Mouse (Mus musculus) stomach, embryonic 14.5 days (tissue): ENCODE results near the gene Cby3. TPM values are rescaled to one million over a fixed set of nuclear protein-coding genes. Genes with fewer than 3 reads are reported as not detected.
A peak's percentile ranks its signal among the peaks of the same experiment; 100 is the strongest.
"Not testable (repeated sequence)": the region's sequence is repeated elsewhere in the genome, so short reads cannot be mapped to it uniquely, and the experiment has no call there.

ENCODE experiments used
- ATAC-seq: fragments of 200-750 bp; cut with Nextera tagmentation; 2 replicates; pipeline ENCODE4 v1.8.0; 2017; ENCODE audit warnings: low read depth, moderate TSS enrichment; ENCODE audit not compliant: insufficient number of reproducible peaks, insufficient read depth, low FRiP score
- H3K27ac ChIP-seq: fragments of 300-500 bp; sonication (generic); 2 replicates; pipeline ENCODE4 v1.5.1; 2014; ENCODE audit warnings: mild to moderate bottlenecking, low read length, moderate library complexity, mixed read lengths
- H3K27me3 ChIP-seq: fragments of 300-500 bp; sonication (generic); 2 replicates; pipeline ENCODE4 v1.6.1; 2014; ENCODE audit warnings: low read length, control low read depth, mixed read lengths; ENCODE audit not compliant: control insufficient read depth, insufficient read depth
- H3K36me3 ChIP-seq: fragments of 300-500 bp; sonication (generic); 2 replicates; pipeline ENCODE4 v1.6.1; 2014; ENCODE audit warnings: mild to moderate bottlenecking, control low read depth, low read length, moderate library complexity, mixed read lengths; ENCODE audit not compliant: control insufficient read depth, insufficient read depth
- H3K4me1 ChIP-seq: fragments of 300-500 bp; sonication (generic); 2 replicates; pipeline ENCODE4 v1.6.1; 2014; ENCODE audit warnings: low read length, control low read depth, mixed read lengths; ENCODE audit not compliant: control insufficient read depth, insufficient read depth
- H3K4me2 ChIP-seq: fragments of 300-500 bp; sonication (generic); replicated peaks from 2 replicates; pipeline ENCODE4 v1.6.1; 2014; ENCODE audit warnings: low read depth, low read length, control low read depth
- H3K4me3 ChIP-seq: fragments of 300-500 bp; sonication (generic); 2 replicates; pipeline ENCODE4 v1.5.1; 2014; ENCODE audit warnings: low read depth, low read length, control low read depth
- H3K9ac ChIP-seq: fragments of 300-500 bp; sonication (generic); replicated peaks from 2 replicates; pipeline ENCODE4 v1.6.1; 2014; ENCODE audit warnings: low read depth, mild to moderate bottlenecking, control low read depth, low read length, moderate library complexity, mixed read lengths
- H3K9me3 ChIP-seq: fragments of 300-500 bp; sonication (generic); 2 replicates; pipeline ENCODE4 v1.6.1; 2016; ENCODE audit warnings: low read depth, low read length, control low read depth; ENCODE audit not compliant: control insufficient read depth
- WGBS: fragments of 180-500 bp; shearing (Covaris S2); extraction: QIAGEN DNeasy Blood & Tissue Kit; methylation state at CpG from one replicate; pipeline ENCODE4 v1.1.7; 2014; 5-methylcytosine and 5-hydroxymethylcytosine counted together
- polyA plus RNA-seq: library from polyadenylated mRNA; unstranded; fragments of >200 nt; fragmentation: Nextera tagmentation; extraction: Ambion mirVana; gene quantifications from 2 replicates; pipeline ENCODE4 v1.2.1, GENCODE M21; 2014

Cby3 gene
- polyA plus RNA-seq, 1 experiment from 2014 or later: 0.51 TPM

GRCm38 (mm10) chr11:50352177-50352576, 2.1 kb upstream of the Cby3 start:
- Histone ChIP-seq H3K27ac (no peak overlapping the region), H3K4me1 (no peaks in the 10 kb centered on the region), H3K4me3 (no peak overlapping the region), H3K9ac (no peak overlapping the region), H3K4me2 (no peak overlapping the region), H3K36me3 (no peaks in the 10 kb centered on the region), H3K9me3 (peaks cover 3% of the 10 kb centered on the region; the same call in 1 of the 2 replicates), H3K27me3 (no peaks in the 10 kb centered on the region)
- WGBS: 82% methylated on average over 2 of the region's 2 CpGs
- no peak for ATAC-seq

DNA sequence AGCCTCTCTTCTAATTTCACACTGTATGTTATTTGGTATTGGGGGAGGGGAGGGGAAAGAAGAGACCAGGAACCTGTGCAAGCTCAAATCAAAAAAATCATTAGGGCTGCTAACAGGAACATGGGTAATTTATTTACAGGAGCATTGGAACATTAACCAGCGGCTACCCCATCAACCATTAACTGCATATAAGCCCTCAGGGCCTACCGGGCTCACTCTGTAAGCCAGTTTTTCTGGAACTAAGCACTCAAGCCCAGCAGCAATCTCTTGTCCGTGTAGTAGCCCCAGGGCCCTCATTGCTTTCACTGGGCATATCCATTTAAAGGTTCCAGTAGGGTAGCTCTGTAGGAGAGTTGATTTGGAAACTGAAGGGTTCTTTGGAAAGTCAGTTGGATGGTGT, 589 bp downstream of the Cby3 start:
- no peaks in the 10 kb centered on the region for H3K36me3 ChIP-seq
- H3K4me1 ChIP-seq: no peaks in the 10 kb centered on the region
- no peak overlapping the region for H3K9ac ChIP-seq
- WGBS: 67% methylated on average over 3 of the region's 3 CpGs
- no peak overlapping the region for H3K27ac ChIP-seq
- H3K4me3 ChIP-seq: no peak overlapping the region
- no peak for ATAC-seq
- H3K4me2 ChIP-seq: no peak overlapping the region
- H3K9me3 ChIP-seq: peaks cover 3% of the 10 kb centered on the region; the same call in 1 of the 2 replicates
- no peaks in the 10 kb centered on the region for H3K27me3 ChIP-seq

DNA sequence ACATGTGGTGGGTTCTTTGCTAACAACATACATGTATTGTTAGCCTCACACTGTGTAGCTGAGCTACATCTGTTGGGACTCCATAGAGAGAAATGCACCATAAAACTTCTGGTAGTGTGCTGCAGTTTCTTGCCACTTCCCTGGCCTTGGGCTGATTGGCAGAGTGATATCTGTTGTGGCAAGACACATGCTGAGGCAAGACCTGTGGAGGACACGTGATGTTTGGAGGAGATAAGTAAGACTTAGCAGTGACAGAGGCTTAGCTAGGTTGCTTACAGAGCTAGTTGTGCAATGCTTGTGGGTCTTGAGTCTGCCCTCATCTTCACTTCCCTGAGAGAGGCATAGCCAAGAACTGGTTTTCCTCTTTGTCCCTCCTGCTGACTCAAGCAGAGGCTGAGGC, 1.1 kb downstream of the Cby3 start:
- Histone ChIP-seq H3K4me1 (no peaks in the 10 kb centered on the region), H3K36me3 (no peaks in the 10 kb centered on the region), H3K4me3 (no peak overlapping the region), H3K9me3 (peaks cover 3% of the 10 kb centered on the region; the same call in 1 of the 2 replicates), H3K27ac (no peak overlapping the region), H3K4me2 (no peak overlapping the region), H3K27me3 (no peaks in the 10 kb centered on the region), H3K9ac (no peak overlapping the region)
- ATAC-seq: no peak
- 58% methylated on average over 1 of the region's 1 CpGs for WGBS

- ATAC-seq: peak; percentile 73
- Histone ChIP-seq H3K4me3 (peak overlapping the region; percentile 46), H3K36me3 (no peaks in the 10 kb centered on the region), H3K27ac (no peak overlapping the region), H3K9ac (peak overlapping the region; percentile 45), H3K9me3 (peaks cover under 1% of the 10 kb centered on the region; the same call in 1 of the 2 replicates), H3K27me3 (no peaks in the 10 kb centered on the region), H3K4me1 (no peaks in the 10 kb centered on the region), H3K4me2 (peak overlapping the region; percentile 90)
- 2% methylated on average over 74 of the region's 74 CpGs for WGBS
These were observed 4.9 kb downstream of the Cby3 start for GRCm38 (mm10) chr11:50358950-50359861.

DNA sequence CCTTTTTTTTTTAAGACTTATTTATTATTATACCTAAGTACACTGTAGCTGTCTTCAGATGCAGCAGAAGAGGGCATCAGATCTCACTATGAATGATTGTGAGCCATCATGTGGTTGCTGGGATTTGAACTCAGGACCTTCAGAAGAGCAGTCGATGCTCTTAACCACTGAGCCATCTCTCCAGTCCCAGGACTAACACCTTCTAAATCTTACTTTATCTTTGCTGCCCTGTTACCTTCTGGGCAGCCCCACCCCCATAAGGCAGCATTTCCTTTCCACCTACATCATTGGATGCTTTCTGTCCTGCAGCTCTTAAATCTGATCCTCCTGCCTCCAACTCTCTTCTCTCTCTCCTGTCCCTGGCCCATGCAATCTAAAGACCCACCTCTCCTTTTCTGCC, 7.0 kb downstream of the Cby3 start:
- ATAC-seq, H3K27ac ChIP-seq, H3K36me3 ChIP-seq, H3K9me3 ChIP-seq, H3K4me2 ChIP-seq, H3K4me3 ChIP-seq, H3K27me3 ChIP-seq, H3K9ac ChIP-seq, H3K4me1 ChIP-seq: not testable (repeated sequence)
- WGBS: 91% methylated on average over 1 of the region's 1 CpGs

- no peak for ATAC-seq
- H3K27ac ChIP-seq: no peak overlapping the region
- no peaks in the 10 kb centered on the region for H3K4me1 ChIP-seq
- no peak overlapping the region for H3K9ac ChIP-seq
- WGBS: 10% methylated on average over 4 of the region's 4 CpGs
- H3K9me3 ChIP-seq: no peaks in the 10 kb centered on the region
- H3K36me3 ChIP-seq: no peaks in the 10 kb centered on the region
- no peaks in the 10 kb centered on the region for H3K27me3 ChIP-seq
- no peak overlapping the region for H3K4me2 ChIP-seq
- H3K4me3 ChIP-seq: no peak overlapping the region
These were observed 10.3 kb downstream of the Cby3 start for GRCm38 (mm10) chr11:50364548-50364947.

DNA sequence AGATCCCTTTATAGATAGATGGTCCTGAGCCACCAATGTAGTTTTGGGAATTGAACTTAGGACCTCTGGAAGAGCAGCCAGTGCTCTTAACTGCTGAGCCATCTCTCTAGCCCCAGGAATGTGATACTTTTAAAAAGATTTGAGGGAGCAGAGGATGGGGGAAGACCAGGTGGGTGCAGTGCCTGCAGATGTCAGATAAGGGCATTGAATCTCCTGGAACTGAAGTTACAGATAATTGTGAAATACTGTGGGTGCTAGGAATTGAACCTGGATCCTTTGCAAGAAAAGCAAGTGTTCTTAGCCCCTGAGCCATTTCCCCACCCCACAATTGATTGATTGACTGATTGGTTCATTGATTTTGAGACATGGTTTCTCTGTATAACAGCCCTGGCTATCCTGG, 11.1 kb downstream of the Cby3 start:
- Histone ChIP-seq H3K9ac (no peak overlapping the region), H3K27ac (no peak overlapping the region), H3K4me3 (no peak overlapping the region), H3K4me2 (no peak overlapping the region), H3K27me3 (no peaks in the 10 kb centered on the region), H3K4me1 (no peaks in the 10 kb centered on the region), H3K9me3 (no peaks in the 10 kb centered on the region), H3K36me3 (no peaks in the 10 kb centered on the region)
- ATAC-seq: no peak

DNA sequence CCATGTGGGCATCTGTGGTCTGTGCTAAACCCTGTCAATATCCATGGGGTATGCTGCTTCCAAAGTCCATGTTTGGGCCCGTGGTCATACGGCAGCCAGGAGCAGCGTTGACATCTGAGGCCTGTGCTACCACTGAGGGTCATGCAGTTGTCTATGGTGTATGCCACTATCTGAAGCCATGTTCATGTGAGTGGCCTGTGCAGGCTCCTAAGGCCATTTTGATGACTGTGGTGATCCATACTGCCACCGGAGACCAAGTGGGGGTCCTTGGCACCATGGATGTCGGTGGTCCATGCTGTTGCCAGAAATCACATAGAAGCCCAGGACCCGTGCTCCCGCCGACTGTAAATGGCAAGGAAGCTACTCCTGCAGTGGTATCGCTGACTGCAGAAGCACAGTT, 13.3 kb downstream of the Cby3 start:
- WGBS: 91% methylated on average over 9 of the region's 9 CpGs
- Histone ChIP-seq H3K36me3 (no peaks in the 10 kb centered on the region), H3K27ac (no peak overlapping the region), H3K9ac (no peak overlapping the region), H3K4me3 (no peak overlapping the region), H3K4me1 (0 out of 2 replicates have a peak, but pooled peaks cover 4% of the 10 kb centered on the region), H3K9me3 (no peaks in the 10 kb centered on the region), H3K4me2 (no peak overlapping the region), H3K27me3 (no peaks in the 10 kb centered on the region)
- no peak for ATAC-seq
